Mouse (Mus musculus) lung, postnatal 0 days (tissue): Measurements from ENCODE around the gene Hydin.

Source experiments
- CTCF ChIP-seq: IDR thresholded peaks from 2 replicates; pipeline ENCODE4 v1.5.1; 2016; ENCODE audit warnings: antibody characterized with exemption, mild to moderate bottlenecking
- EP300 ChIP-seq: IDR thresholded peaks from 2 replicates; pipeline ENCODE4 v1.6.1; 2016; ENCODE audit warnings: antibody characterized with exemption, mild to moderate bottlenecking, control low read depth

DNA sequence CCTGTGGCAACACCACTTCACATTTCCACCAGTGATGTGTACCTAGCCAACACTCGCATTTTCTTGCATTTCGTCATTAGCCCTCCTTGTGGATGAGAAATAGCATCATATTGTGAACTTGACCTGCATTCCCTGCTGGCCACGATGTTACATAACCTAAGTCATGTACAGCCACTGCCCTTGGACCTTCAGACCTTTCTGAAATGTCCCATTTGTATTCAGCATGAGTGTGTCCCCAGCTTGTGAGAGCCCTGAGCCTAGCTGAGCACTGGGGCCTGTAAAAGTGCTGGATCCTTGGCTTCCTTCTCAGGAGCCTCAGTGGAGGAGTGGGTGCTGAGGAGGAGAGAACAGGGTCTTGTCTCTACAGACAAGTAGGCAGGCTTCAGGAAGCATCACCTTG, 378.6 kb downstream of the Hydin start:
- TF ChIP-seq CTCF (no peak), EP300 (no peak)
